Mouse (Mus musculus) testis, adult 2 months (tissue): Measurements from ENCODE around the gene Ahr.

Experiments
- CTCF ChIP-seq: fragments of 200-500 bp; IDR thresholded peaks from 2 replicates; pipeline ENCODE4 v1.5.1; 2012; ENCODE audit warnings: low read depth, mild to moderate bottlenecking, inconsistent platforms, low read length, moderate library complexity; ENCODE audit not compliant: control insufficient read depth, insufficient read depth, insufficient replicate concordance
- POLR2A ChIP-seq: fragments of 200-500 bp; IDR thresholded peaks from 2 replicates; pipeline ENCODE4 v1.6.1; 2012; ENCODE audit warnings: low read depth, mild to moderate bottlenecking, inconsistent platforms, low read length, moderate library complexity; ENCODE audit not compliant: control insufficient read depth

DNA sequence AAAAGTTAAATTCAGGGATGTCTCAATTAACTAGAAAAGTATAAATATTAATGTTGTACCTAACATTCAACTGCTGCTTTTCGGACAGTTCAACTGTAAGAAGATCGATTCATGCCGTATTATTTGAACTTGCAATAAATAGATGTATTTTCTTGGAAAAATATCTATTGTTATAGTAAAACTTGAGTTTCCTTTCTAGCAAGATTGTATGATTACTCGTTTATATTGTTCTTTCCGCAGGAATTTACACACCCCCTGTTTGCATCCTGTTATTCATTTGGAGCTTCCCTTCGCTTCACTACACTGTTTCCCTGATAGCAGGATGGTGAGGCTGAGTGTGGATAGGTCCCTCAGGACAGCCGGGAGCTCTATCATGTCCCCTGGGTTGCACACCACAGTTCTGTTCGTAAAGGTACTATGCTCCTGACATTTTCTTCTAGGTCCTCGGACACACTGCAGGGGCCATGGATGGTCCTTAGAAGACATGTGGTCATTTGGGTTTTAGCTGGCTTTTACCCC lies 12.2 kb downstream of the Ahr start:
- no peak for TF ChIP-seq POLR2A
- TF ChIP-seq CTCF, result no peak
